Mouse (Mus musculus): ENCODE measurements around the gene Gm21976. TPM values are rescaled to one million over a fixed set of nuclear protein-coding genes. Genes with fewer than 3 reads are reported as not detected.

The Gm21976 gene
- polyA plus RNA-seq, 1 experiment from 2014 or later: not detected

- Histone ChIP-seq H3K4me3 (no peak overlapping the region), H3K27me3 (no peaks in the 10 kb centered on the region), H3K9me3 (no peaks in the 10 kb centered on the region), H3K4me2 (peak overlapping the region; percentile 17; the same call in 1 of the 2 replicates), H3K36me3 (peaks cover 33% of the 10 kb centered on the region), H3K9ac (no peak overlapping the region), H3K27ac (peak overlapping the region; percentile 32; the same call in 1 of the 2 replicates), H3K4me1 (peaks cover 9% of the 10 kb centered on the region)
- no peak; the same call in 1 of the 2 replicates for ATAC-seq (ENCODE audit: borderline replicate concordance, extremely low read depth, low FRiP score, low TSS enrichment)
- 21% methylated on average over 5 of the region's 5 CpGs for WGBS
Measured at GRCm38 (mm10) chr13:98306393-98306792, 26.7 kb downstream of the Gm21976 start.

- Histone ChIP-seq H3K9me3 (no peaks in the 10 kb centered on the region), H3K4me3 (no peak overlapping the region), H3K4me2 (peak overlapping the region; percentile 17; the same call in 1 of the 2 replicates), H3K27ac (no peak overlapping the region), H3K4me1 (peaks cover 11% of the 10 kb centered on the region), H3K36me3 (peaks cover 39% of the 10 kb centered on the region), H3K9ac (no peak overlapping the region), H3K27me3 (no peaks in the 10 kb centered on the region)
- ATAC-seq (ENCODE audit: borderline replicate concordance, extremely low read depth, low FRiP score, low TSS enrichment): no peak
- WGBS: 27% methylated on average over 14 of the region's 14 CpGs
Measured at GRCm38 (mm10) chr13:98306852-98307475, 27.3 kb downstream of the Gm21976 start.

- no peak overlapping the region for H3K4me2 ChIP-seq
- H3K9me3 ChIP-seq: no peaks in the 10 kb centered on the region
- 72% methylated on average over 5 of the region's 5 CpGs for WGBS
- H3K27ac ChIP-seq: no peak overlapping the region
- ATAC-seq (ENCODE audit: borderline replicate concordance, extremely low read depth, low FRiP score, low TSS enrichment): no peak
- no peaks in the 10 kb centered on the region for H3K27me3 ChIP-seq
- no peak overlapping the region for H3K9ac ChIP-seq
- H3K4me3 ChIP-seq: no peak overlapping the region
- H3K4me1 ChIP-seq: peaks cover 12% of the 10 kb centered on the region
- H3K36me3 ChIP-seq: peaks cover 48% of the 10 kb centered on the region
Measured at GRCm38 (mm10) chr13:98308004-98308403, 28.3 kb downstream of the Gm21976 start.

GRCm38 (mm10) chr13:98308724-98309123 is 29.0 kb downstream of the Gm21976 start:
- Histone ChIP-seq H3K27me3 (no peaks in the 10 kb centered on the region), H3K9ac (no peak overlapping the region), H3K27ac (no peak overlapping the region), H3K4me2 (no peak overlapping the region), H3K36me3 (peaks cover 49% of the 10 kb centered on the region), H3K9me3 (no peaks in the 10 kb centered on the region), H3K4me1 (peaks cover 12% of the 10 kb centered on the region), H3K4me3 (no peak overlapping the region)
- WGBS: 75% methylated on average over 4 of the region's 4 CpGs
- no peak for ATAC-seq (ENCODE audit: borderline replicate concordance, extremely low read depth, low FRiP score, low TSS enrichment)

GRCm38 (mm10) chr13:98311597-98311996 is 31.9 kb downstream of the Gm21976 start:
- ATAC-seq (ENCODE audit: borderline replicate concordance, extremely low read depth, low FRiP score, low TSS enrichment): no peak
- Histone ChIP-seq H3K4me1 (peaks cover 19% of the 10 kb centered on the region), H3K4me3 (no peak overlapping the region), H3K27ac (no peak overlapping the region), H3K4me2 (no peak overlapping the region), H3K36me3 (peaks cover 54% of the 10 kb centered on the region), H3K9ac (no peak overlapping the region), H3K27me3 (no peaks in the 10 kb centered on the region), H3K9me3 (no peaks in the 10 kb centered on the region)
- 93% methylated on average over 5 of the region's 5 CpGs for WGBS

- Histone ChIP-seq H3K27me3 (no peaks in the 10 kb centered on the region), H3K9me3 (no peaks in the 10 kb centered on the region), H3K4me2 (no peak overlapping the region), H3K4me3 (no peak overlapping the region), H3K9ac (no peak overlapping the region), H3K36me3 (peaks cover 45% of the 10 kb centered on the region), H3K4me1 (peaks cover 14% of the 10 kb centered on the region), H3K27ac (no peak overlapping the region)
- 67% methylated on average over 7 of the region's 7 CpGs for WGBS
- ATAC-seq (ENCODE audit: borderline replicate concordance, extremely low read depth, low FRiP score, low TSS enrichment): no peak
Measured at GRCm38 (mm10) chr13:98313631-98314030, 33.9 kb downstream of the Gm21976 start.

- peaks cover 14% of the 10 kb centered on the region for H3K4me1 ChIP-seq
- H3K4me2 ChIP-seq: peak overlapping the region; percentile 60
- H3K4me3 ChIP-seq: peak overlapping the region; percentile 94
- ATAC-seq (ENCODE audit: borderline replicate concordance, extremely low read depth, low FRiP score, low TSS enrichment): no peak
- 42% methylated on average over 4 of the region's 4 CpGs for WGBS
- H3K9ac ChIP-seq: no peak overlapping the region
- H3K27ac ChIP-seq: no peak overlapping the region
- no peaks in the 10 kb centered on the region for H3K27me3 ChIP-seq
- H3K36me3 ChIP-seq: peaks cover 34% of the 10 kb centered on the region
- no peaks in the 10 kb centered on the region for H3K9me3 ChIP-seq
Measured at GRCm38 (mm10) chr13:98315124-98315523, 35.4 kb downstream of the Gm21976 start.

GRCm38 (mm10) chr13:98316140-98316479 is 36.4 kb downstream of the Gm21976 start:
- no peak for ATAC-seq (ENCODE audit: borderline replicate concordance, extremely low read depth, low FRiP score, low TSS enrichment)
- Histone ChIP-seq H3K27ac (peak overlapping the region; percentile 87), H3K9ac (peak overlapping the region; percentile 98), H3K27me3 (no peaks in the 10 kb centered on the region), H3K9me3 (no peaks in the 10 kb centered on the region), H3K4me3 (peak overlapping the region; percentile 94), H3K36me3 (peaks cover 24% of the 10 kb centered on the region), H3K4me1 (peaks cover 14% of the 10 kb centered on the region), H3K4me2 (peak overlapping the region; percentile 60)
- WGBS: under 1% methylated on average over 17 of the region's 17 CpGs

- no peaks in the 10 kb centered on the region for H3K9me3 ChIP-seq
- H3K27ac ChIP-seq: peak within 1 kb of the TSS; percentile 87
- ATAC-seq (ENCODE audit: borderline replicate concordance, extremely low read depth, low FRiP score, low TSS enrichment): peak; percentile 89
- H3K9ac ChIP-seq: peak within 1 kb of the TSS; percentile 98
- peaks cover 14% of the 10 kb centered on the region for H3K4me1 ChIP-seq
- H3K27me3 ChIP-seq: no peaks in the 10 kb centered on the region
- under 1% methylated on average over 80 of the region's 90 CpGs for WGBS
- H3K36me3 ChIP-seq: peaks cover 18% of the 10 kb centered on the region
- H3K4me2 ChIP-seq: peak within 1 kb of the TSS; percentile 67
- H3K4me3 ChIP-seq: peak within 1 kb of the TSS; percentile 94
Measured at GRCm38 (mm10) chr13:98316480-98317245, 37.0 kb downstream of the Gm21976 start, which contains the start of gene Btf3. TSS of gene Btf3 (minus strand) at chr13:98317006.

- peaks cover 12% of the 10 kb centered on the region; the same call in 1 of the 2 replicates for H3K36me3 ChIP-seq
- H3K27me3 ChIP-seq: no peaks in the 10 kb centered on the region
- H3K4me2 ChIP-seq: peak overlapping the region; percentile 67
- H3K9me3 ChIP-seq: no peaks in the 10 kb centered on the region
- H3K27ac ChIP-seq: peak overlapping the region; percentile 87
- H3K4me1 ChIP-seq: peaks cover 11% of the 10 kb centered on the region
- WGBS: 2% methylated on average over 16 of the region's 16 CpGs
- H3K9ac ChIP-seq: peak overlapping the region; percentile 98
- peak overlapping the region; percentile 94 for H3K4me3 ChIP-seq
- ATAC-seq (ENCODE audit: borderline replicate concordance, extremely low read depth, low FRiP score, low TSS enrichment): no peak
Measured at GRCm38 (mm10) chr13:98317246-98317677, 37.6 kb downstream of the Gm21976 start.

- H3K27me3 ChIP-seq: no peaks in the 10 kb centered on the region
- ATAC-seq (ENCODE audit: borderline replicate concordance, extremely low read depth, low FRiP score, low TSS enrichment): no peak
- peaks cover 7% of the 10 kb centered on the region; the same call in 1 of the 2 replicates for H3K36me3 ChIP-seq
- H3K4me1 ChIP-seq: peaks cover 11% of the 10 kb centered on the region
- 80% methylated on average over 6 of the region's 6 CpGs for WGBS
- H3K4me2 ChIP-seq: peak overlapping the region; percentile 67; the same call in 1 of the 2 replicates
- H3K27ac ChIP-seq: no peak overlapping the region
- H3K9me3 ChIP-seq: no peaks in the 10 kb centered on the region
- no peak overlapping the region for H3K9ac ChIP-seq
- no peak overlapping the region; the same call in 1 of the 2 replicates for H3K4me3 ChIP-seq
Measured at GRCm38 (mm10) chr13:98317911-98318310, 38.2 kb downstream of the Gm21976 start.

GRCm38 (mm10) chr13:98325034-98325433 is 45.3 kb downstream of the Gm21976 start:
- Histone ChIP-seq H3K4me1 (no peaks in the 10 kb centered on the region), H3K27me3 (no peaks in the 10 kb centered on the region), H3K9me3 (no peaks in the 10 kb centered on the region), H3K4me2 (no peak overlapping the region), H3K9ac (no peak overlapping the region), H3K4me3 (no peak overlapping the region), H3K36me3 (no peaks in the 10 kb centered on the region), H3K27ac (no peak overlapping the region)
- no peak for ATAC-seq (ENCODE audit: borderline replicate concordance, extremely low read depth, low FRiP score, low TSS enrichment)
- WGBS: 82% methylated on average over 11 of the region's 11 CpGs
